Mouse (Mus musculus): ENCODE data around the gene Pak1. TPM values are rescaled to one million over a fixed set of nuclear protein-coding genes. Genes with fewer than 3 reads are reported as not detected.

The Pak1 gene
- total and polyA plus RNA-seq, 3 experiments: 1.1 to 1.6 (median 1.2) TPM

DNA sequence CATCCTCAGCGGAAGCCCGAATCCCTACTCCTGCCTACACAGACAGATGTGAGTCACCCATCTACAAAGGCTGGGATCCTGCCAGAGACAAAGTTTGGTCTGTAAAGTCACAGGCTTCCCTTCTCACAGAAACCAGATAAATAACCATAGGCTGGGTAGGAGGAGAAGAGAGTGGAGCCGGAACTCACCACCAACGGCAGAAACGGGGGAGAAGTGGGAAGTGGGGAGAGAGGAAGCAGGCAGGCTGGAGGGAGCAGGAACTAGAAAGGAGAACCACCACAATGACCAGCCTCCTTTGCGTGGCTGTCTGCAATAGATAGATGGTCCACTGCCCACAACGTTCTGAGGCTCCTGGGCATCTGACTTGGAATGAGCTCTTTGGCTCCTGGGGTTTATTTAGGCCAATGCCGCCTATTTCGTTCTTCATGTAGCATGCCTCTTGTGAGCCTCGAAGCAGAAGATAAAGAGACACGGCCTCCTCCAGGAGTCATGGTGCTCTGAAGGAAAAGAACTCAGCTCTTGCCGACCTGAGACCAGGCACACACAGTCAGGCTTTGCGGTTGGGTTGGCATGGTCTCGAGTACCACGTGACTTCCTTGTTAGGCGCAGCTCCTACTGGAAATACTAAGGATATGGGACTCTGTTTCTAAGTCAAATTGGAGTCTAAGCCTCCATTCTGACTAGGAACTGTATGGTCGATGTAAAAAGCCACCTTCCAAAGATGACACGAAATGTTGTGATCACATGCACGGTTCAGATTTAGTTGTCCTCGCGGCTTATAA, 23.0 kb upstream of the Pak1 start:
- no peaks in the 10 kb centered on the region for H3K79me2 ChIP-seq (replicated peaks; ENCODE audit: control insufficient read depth, insufficient read depth, low read length)
- no peaks in the 10 kb centered on the region for H3K36me3 ChIP-seq (ENCODE audit: control insufficient read depth, insufficient read depth, low read length)
- intact Hi-C loops (cut with DNase I): no loop called here
- no peaks in the 10 kb centered on the region for H3K4me1 ChIP-seq (ENCODE audit: control insufficient read depth, insufficient read depth, low read length)
- WGBS: 69% methylated on average over 21 of the region's 21 CpGs
- no peaks in the 10 kb centered on the region for H3K27me3 ChIP-seq (ENCODE audit: control insufficient read depth, insufficient read depth, low read length)
- H3K4me3 ChIP-seq: no peak overlapping the region
- DNase-seq: peak in 1 of 2 experiments; percentile 51
- no peak for TF ChIP-seq CTCF (IDR thresholded peaks at IDR 0.05)
- no peak for TF ChIP-seq POLR2A (IDR thresholded peaks at IDR 0.05; ENCODE audit: insufficient read depth, low read depth, low read length)
- no peak for TF ChIP-seq EP300 (IDR thresholded peaks at IDR 0.05; ENCODE audit: insufficient read depth, low read depth, low read length)
- H3K9ac ChIP-seq (ENCODE audit: low read depth, low read length): no peak overlapping the region
- H3K27ac ChIP-seq: no peak overlapping the region

DNA sequence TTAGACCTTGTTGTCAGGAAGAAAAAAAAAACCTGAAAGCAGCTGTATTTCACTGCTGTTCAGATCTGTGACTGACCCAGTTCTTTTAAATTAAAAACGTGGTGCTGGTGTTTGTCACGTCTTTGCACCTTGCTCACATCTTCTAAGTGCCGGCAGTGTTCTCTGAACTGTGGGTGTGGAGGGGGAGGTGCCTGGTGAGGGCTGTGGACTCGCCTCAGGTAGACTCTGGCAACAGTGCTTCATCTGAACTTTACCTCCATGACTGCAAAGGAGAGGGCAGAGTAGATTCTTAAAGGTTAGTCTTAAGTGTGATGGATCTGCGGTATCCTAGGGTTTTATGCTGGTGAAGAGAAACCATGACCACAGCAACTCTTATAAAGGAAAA, 22.4 kb upstream of the Pak1 start:
- 80% methylated on average over 5 of the region's 5 CpGs for WGBS

DNA sequence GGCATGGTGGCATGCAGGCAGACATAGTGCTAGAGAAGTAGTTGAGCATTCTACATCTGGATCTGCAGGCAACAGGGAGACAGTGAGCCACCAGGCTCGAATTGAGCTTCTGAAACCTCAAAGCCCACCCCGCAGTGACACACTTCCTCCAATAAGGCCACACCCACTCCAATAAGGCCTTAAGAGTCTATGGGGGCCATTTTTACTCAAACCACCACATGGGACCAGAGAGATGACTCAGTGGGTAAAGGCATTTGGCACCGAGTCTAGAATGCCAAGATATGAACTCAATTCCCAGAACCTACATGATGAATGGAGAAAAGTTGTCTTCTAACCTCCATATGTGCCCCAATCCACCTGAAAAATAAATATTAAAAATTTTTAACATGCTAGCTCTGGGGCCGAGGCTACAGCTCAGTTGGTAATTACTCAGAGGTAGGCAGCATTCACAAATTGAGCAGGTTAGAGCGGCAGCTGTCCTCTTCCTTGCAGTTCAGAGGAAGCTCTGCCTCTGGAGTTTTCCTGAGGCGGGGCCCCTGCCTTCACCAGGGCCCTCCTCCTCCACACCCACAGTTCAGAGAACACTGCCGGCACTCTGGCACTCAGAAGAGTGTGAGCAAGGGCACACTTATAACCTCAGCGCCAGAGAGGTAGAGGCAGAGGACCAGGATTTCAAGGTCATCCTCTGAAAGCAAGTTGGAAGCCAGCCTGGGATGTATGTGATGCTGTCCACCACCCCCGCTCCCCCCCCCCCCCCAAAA, 21.8 kb upstream of the Pak1 start:
- H3K79me2 ChIP-seq (replicated peaks; ENCODE audit: control insufficient read depth, insufficient read depth, low read length): no peaks in the 10 kb centered on the region
- no peak overlapping the region for H3K9ac ChIP-seq (ENCODE audit: low read depth, low read length)
- no peaks in the 10 kb centered on the region for H3K4me1 ChIP-seq (ENCODE audit: control insufficient read depth, insufficient read depth, low read length)
- no peak overlapping the region for H3K4me3 ChIP-seq
- 60% methylated on average over 9 of the region's 9 CpGs for WGBS
- intact Hi-C loops (cut with DNase I): no loop called here
- no peak for TF ChIP-seq EP300 (IDR thresholded peaks at IDR 0.05; ENCODE audit: insufficient read depth, low read depth, low read length)
- no peak for TF ChIP-seq CTCF (IDR thresholded peaks at IDR 0.05)
- H3K27ac ChIP-seq: no peak overlapping the region
- DNase-seq: no peak
- H3K27me3 ChIP-seq (ENCODE audit: control insufficient read depth, insufficient read depth, low read length): no peaks in the 10 kb centered on the region
- H3K36me3 ChIP-seq (ENCODE audit: control insufficient read depth, insufficient read depth, low read length): no peaks in the 10 kb centered on the region

More for the DNA sequence above, 22.4 kb upstream of the Pak1 start:
- Histone ChIP-seq H3K9ac (ENCODE audit: low read depth, low read length) (no peak overlapping the region), H3K4me3 (no peak overlapping the region), H3K27ac (no peak overlapping the region), H3K27me3 (ENCODE audit: control insufficient read depth, insufficient read depth, low read length) (no peaks in the 10 kb centered on the region), H3K4me1 (ENCODE audit: control insufficient read depth, insufficient read depth, low read length) (no peaks in the 10 kb centered on the region), H3K79me2 (replicated peaks; ENCODE audit: control insufficient read depth, insufficient read depth, low read length) (no peaks in the 10 kb centered on the region), H3K36me3 (ENCODE audit: control insufficient read depth, insufficient read depth, low read length) (no peaks in the 10 kb centered on the region)
- intact Hi-C loops (cut with DNase I): no loop called here
- no peak for DNase-seq
- no peak for TF ChIP-seq CTCF (IDR thresholded peaks at IDR 0.05)
- no peak for TF ChIP-seq POLR2A (IDR thresholded peaks at IDR 0.05; ENCODE audit: insufficient read depth, low read depth, low read length)
- TF ChIP-seq EP300 (IDR thresholded peaks at IDR 0.05; ENCODE audit: insufficient read depth, low read depth, low read length): no peak

DNA sequence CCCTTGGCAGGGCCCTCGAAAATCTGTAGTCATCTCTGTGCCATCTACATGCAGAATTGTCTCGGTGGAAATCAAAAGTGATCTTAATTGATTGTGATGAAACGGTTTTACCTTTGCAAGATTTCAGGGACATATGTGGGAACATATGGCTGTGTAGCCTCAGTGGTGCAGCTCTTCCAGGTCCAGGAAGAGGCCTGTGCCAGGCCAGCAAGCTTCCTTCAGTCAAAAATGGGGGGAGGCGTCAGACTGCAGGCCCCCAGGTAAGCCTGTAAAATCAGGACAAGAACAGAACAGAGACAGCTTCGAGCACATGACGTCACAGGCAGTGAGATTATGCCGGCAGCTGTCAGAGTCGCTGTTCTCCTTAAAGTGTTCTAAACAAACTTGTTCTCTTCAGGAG, 20.5 kb upstream of the Pak1 start:
- DNase-seq: no peak
- TF ChIP-seq CTCF (IDR thresholded peaks at IDR 0.05) (no peak), POLR2A (IDR thresholded peaks at IDR 0.05; ENCODE audit: insufficient read depth, low read depth, low read length) (no peak), EP300 (IDR thresholded peaks at IDR 0.05; ENCODE audit: insufficient read depth, low read depth, low read length) (no peak)
- no peaks in the 10 kb centered on the region for H3K79me2 ChIP-seq (replicated peaks; ENCODE audit: control insufficient read depth, insufficient read depth, low read length)
- H3K4me1 ChIP-seq (ENCODE audit: control insufficient read depth, insufficient read depth, low read length): no peaks in the 10 kb centered on the region
- H3K9ac ChIP-seq (ENCODE audit: low read depth, low read length): no peak overlapping the region
- H3K27me3 ChIP-seq (ENCODE audit: control insufficient read depth, insufficient read depth, low read length): no peaks in the 10 kb centered on the region
- no peaks in the 10 kb centered on the region for H3K36me3 ChIP-seq (ENCODE audit: control insufficient read depth, insufficient read depth, low read length)
- WGBS: 61% methylated on average over 8 of the region's 8 CpGs
- no peak overlapping the region for H3K27ac ChIP-seq
- H3K4me3 ChIP-seq: no peak overlapping the region
- intact Hi-C loops (cut with DNase I): no loop called here

DNA sequence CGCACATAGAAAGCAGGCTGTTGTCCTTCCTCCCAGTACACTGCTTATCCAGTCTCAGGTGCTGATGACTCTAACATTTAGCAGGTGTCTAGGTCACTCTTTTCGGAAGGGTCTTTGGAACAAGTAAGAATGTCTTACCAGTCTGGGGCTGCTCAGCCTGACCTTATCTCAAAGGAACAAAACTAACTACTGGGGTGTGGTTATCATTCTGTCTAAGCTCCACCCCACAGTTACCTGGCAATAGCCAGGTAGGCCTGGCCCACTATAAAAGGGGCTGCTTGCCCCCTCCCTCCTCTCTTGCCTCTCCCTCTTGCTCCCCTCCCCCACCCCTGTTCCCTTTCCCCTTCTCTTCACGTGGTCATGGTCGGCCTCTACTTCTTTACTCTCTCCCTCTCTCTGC, 19.3 kb upstream of the Pak1 start:
- intact Hi-C loops (cut with DNase I): no loop called here
- H3K27ac ChIP-seq: no peak overlapping the region
- no peaks in the 10 kb centered on the region for H3K79me2 ChIP-seq (replicated peaks; ENCODE audit: control insufficient read depth, insufficient read depth, low read length)
- H3K27me3 ChIP-seq (ENCODE audit: control insufficient read depth, insufficient read depth, low read length): no peaks in the 10 kb centered on the region
- no peak overlapping the region for H3K9ac ChIP-seq (ENCODE audit: low read depth, low read length)
- H3K36me3 ChIP-seq (ENCODE audit: control insufficient read depth, insufficient read depth, low read length): no peaks in the 10 kb centered on the region
- TF ChIP-seq CTCF (IDR thresholded peaks at IDR 0.05) (no peak), POLR2A (IDR thresholded peaks at IDR 0.05; ENCODE audit: insufficient read depth, low read depth, low read length) (no peak), EP300 (IDR thresholded peaks at IDR 0.05; ENCODE audit: insufficient read depth, low read depth, low read length) (no peak)
- WGBS: 78% methylated on average over 4 of the region's 4 CpGs
- no peaks in the 10 kb centered on the region for H3K4me1 ChIP-seq (ENCODE audit: control insufficient read depth, insufficient read depth, low read length)
- no peak overlapping the region for H3K4me3 ChIP-seq
- DNase-seq: no peak
